8 mouse cellular contexts compared by ENCODE assay signal in genomic region chr10:68274900-68275760, GRCm38 (mm10). TPM values are rescaled to one million over a fixed set of nuclear protein-coding genes. Genes with fewer than 3 reads are reported as not detected.
A peak's percentile ranks its signal among the peaks of the same experiment; 100 is the strongest.
DNase-seq lines count a peak whose midpoint lies in the region; ATAC-seq and TF ChIP-seq lines count a peak whose summit lies in the region.

No protein-coding gene starts in this region.

- DNase-seq in lung, embryonic 14.5 days: peak; percentile 56
- no peak for DNase-seq in lung, adult 2 months
- DNase-seq in cerebellum, postnatal 25 days: peak; percentile 50 to 56
- peak; percentile 20 for DNase-seq in gastrocnemius, postnatal 25 days
- DNase-seq in intestine, embryonic 14.5 days (ENCODE audit: low spot score): peak; percentile 55
- DNase-seq in urinary bladder, postnatal 4 days (ENCODE audit: low spot score in 2 of 2): no peak

- no peak overlapping the region; the same call in 1 of the 2 replicates for H3K27ac ChIP-seq in lung, embryonic 14.5 days (ENCODE audit: low read depth)
- H3K27ac ChIP-seq in intestine, embryonic 14.5 days (ENCODE audit: low read depth): peak overlapping the region; percentile 87; the same call in 1 of the 2 replicates
- no peak overlapping the region; the same call in none of the 2 replicates for H3K27ac ChIP-seq in limb, embryonic 12.5 days
- H3K27ac ChIP-seq in neural tube, embryonic 12.5 days: no peak overlapping the region

- H3K9ac ChIP-seq in lung, embryonic 14.5 days: no peak overlapping the region
- no peak overlapping the region for H3K9ac ChIP-seq in intestine, embryonic 14.5 days (ENCODE audit: low read length)
- H3K9ac ChIP-seq in limb, embryonic 12.5 days (replicated peaks): no peak overlapping the region
- no peak overlapping the region for H3K9ac ChIP-seq in neural tube, embryonic 12.5 days

- H3K36me3 ChIP-seq in lung, embryonic 14.5 days (ENCODE audit: insufficient read depth): peaks cover 23% of the 10 kb centered on the region
- H3K36me3 ChIP-seq in intestine, embryonic 14.5 days (ENCODE audit: control insufficient read depth, insufficient read depth, low read length): peaks cover 24% of the 10 kb centered on the region
- peaks cover 29% of the 10 kb centered on the region for H3K36me3 ChIP-seq in limb, embryonic 12.5 days
- no peaks in the 10 kb centered on the region for H3K36me3 ChIP-seq in neural tube, embryonic 12.5 days

- peak; percentile 21; the same call in 1 of the 2 replicates for TF ChIP-seq CTCF in lung, embryonic 14.5 days (IDR thresholded peaks at IDR 0.05; ENCODE audit: low read depth)
- no peak for TF ChIP-seq CTCF in lung, adult 2 months (IDR thresholded peaks at IDR 0.05; ENCODE audit: insufficient read depth, low read length)

- WGBS in lung, embryonic 14.5 days: 27% methylated on average over 18 of the region's 18 CpGs
- 28% methylated on average over 18 of the region's 18 CpGs for WGBS in lung, adult 2 months
- WGBS in intestine, embryonic 14.5 days: 26% methylated on average over 18 of the region's 18 CpGs
- 23% methylated on average over 18 of the region's 18 CpGs for WGBS in limb, embryonic 12.5 days
- WGBS in neural tube, embryonic 12.5 days: 27% methylated on average over 18 of the region's 18 CpGs

- no peak for TF ChIP-seq POLR2A in lung, adult 2 months (IDR thresholded peaks at IDR 0.05; ENCODE audit: borderline replicate concordance, extremely low read depth, low read depth, low read length)

- no peak for ATAC-seq in lung, embryonic 14.5 days (ENCODE audit: insufficient read depth)
- no peak for ATAC-seq in intestine, embryonic 14.5 days (replicated peaks; ENCODE audit: low FRiP score, low TSS enrichment, low read depth)
- no peak for ATAC-seq in limb, embryonic 12.5 days (ENCODE audit: insufficient number of reproducible peaks, insufficient read depth, low FRiP score, low TSS enrichment, low read depth)
- ATAC-seq in neural tube, embryonic 12.5 days (ENCODE audit: low FRiP score, low read depth): no peak

- H3K4me1 ChIP-seq in lung, embryonic 14.5 days (ENCODE audit: insufficient read depth): peaks cover 7% of the 10 kb centered on the region; the same call in 1 of the 2 replicates
- no peaks in the 10 kb centered on the region; the same call in 1 of the 2 replicates for H3K4me1 ChIP-seq in lung, adult 2 months (ENCODE audit: control insufficient read depth, insufficient read depth, low read length)
- H3K4me1 ChIP-seq in intestine, embryonic 14.5 days (replicated peaks; ENCODE audit: control insufficient read depth, insufficient read depth, low read length): peaks cover 10% of the 10 kb centered on the region
- peaks cover 17% of the 10 kb centered on the region for H3K4me1 ChIP-seq in limb, embryonic 12.5 days (replicated peaks)
- H3K4me1 ChIP-seq in neural tube, embryonic 12.5 days: peaks cover 10% of the 10 kb centered on the region; the same call in 1 of the 2 replicates

- no peaks in the 10 kb centered on the region for H3K9me3 ChIP-seq in lung, embryonic 14.5 days (ENCODE audit: low read depth, low read length)
- H3K9me3 ChIP-seq in intestine, embryonic 14.5 days (ENCODE audit: control insufficient read depth, low read length): no peaks in the 10 kb centered on the region
- H3K9me3 ChIP-seq in limb, embryonic 12.5 days: no peaks in the 10 kb centered on the region
- no peaks in the 10 kb centered on the region for H3K9me3 ChIP-seq in neural tube, embryonic 12.5 days

- H3K4me3 ChIP-seq in lung, embryonic 14.5 days (ENCODE audit: low read depth, low read length): peak overlapping the region; percentile 74; the same call in 1 of the 2 replicates
- no peak overlapping the region for H3K4me3 ChIP-seq in lung, adult 2 months (replicated peaks; ENCODE audit: extremely low read depth, low read depth, low read length)
- H3K4me3 ChIP-seq in intestine, embryonic 14.5 days (ENCODE audit: low read depth, low read length): peak overlapping the region; percentile 80
- H3K4me3 ChIP-seq in limb, embryonic 12.5 days (replicated peaks): peak overlapping the region; percentile 70
- no peak overlapping the region for H3K4me3 ChIP-seq in neural tube, embryonic 12.5 days

- H3K4me2 ChIP-seq in lung, embryonic 14.5 days: peak overlapping the region; percentile 62
- H3K4me2 ChIP-seq in intestine, embryonic 14.5 days (ENCODE audit: low read length): peak overlapping the region; percentile 94
- peak overlapping the region; percentile 85 for H3K4me2 ChIP-seq in limb, embryonic 12.5 days
- peak overlapping the region; percentile 91 for H3K4me2 ChIP-seq in neural tube, embryonic 12.5 days (replicated peaks)

- H3K27me3 ChIP-seq in lung, embryonic 14.5 days (ENCODE audit: insufficient read depth, low read length): no peaks in the 10 kb centered on the region
- H3K27me3 ChIP-seq in intestine, embryonic 14.5 days (replicated peaks; ENCODE audit: control insufficient read depth, insufficient read depth, low read length): no peaks in the 10 kb centered on the region
- H3K27me3 ChIP-seq in limb, embryonic 12.5 days: no peaks in the 10 kb centered on the region
- no peaks in the 10 kb centered on the region for H3K27me3 ChIP-seq in neural tube, embryonic 12.5 days (replicated peaks)

RNA-seq across cellular contexts. Expression of gene Arid5b, which starts 3.4 kb away (rescaled TPM):
- polyA plus RNA-seq in lung, embryonic 14.5 days (2014; fragmentation: Nextera tagmentation; extraction: Ambion mirVana): 41.2 and 41.6 TPM in 2 replicates
- polyA plus RNA-seq in lung, adult 2 months (2012; rRNA removed): 17.7 and 20.1 TPM in 2 replicates
- 10 to 100 TPM in 1 of 2 experiments, 1 to 10 TPM in 1; 8.5 to 17.7 TPM for total RNA-seq in gastrocnemius, postnatal 25 days (2021)
- polyA plus RNA-seq in intestine, embryonic 14.5 days (2014; fragmentation: Nextera tagmentation; extraction: Ambion mirVana): 34.0 and 35.0 TPM in 2 replicates
- polyA plus RNA-seq in limb, embryonic 12.5 days (2016; fragmentation: Nextera tagmentation; extraction: Ambion mirVana): 45.2 and 48.0 TPM in 2 replicates
- polyA plus RNA-seq in neural tube, embryonic 12.5 days (2016; fragmentation: Nextera tagmentation; extraction: Ambion mirVana): 18.3 and 20.5 TPM in 2 replicates

Comparison
In these comparisons a context has a peak if more than half of its experiments do, and no peak if none do; other contexts are left out.
1. DNase-seq: peak in lung, embryonic 14.5 days (single experiment), cerebellum, postnatal 25 days (2 of 2), gastrocnemius, postnatal 25 days (single experiment) and intestine, embryonic 14.5 days (single experiment); none in lung, adult 2 months (single experiment) and urinary bladder, postnatal 4 days (0 of 2).
2. H3K4me3 ChIP-seq: peak in lung, embryonic 14.5 days (single experiment), intestine, embryonic 14.5 days (single experiment) and limb, embryonic 12.5 days (single experiment); none in lung, adult 2 months (single experiment) and neural tube, embryonic 12.5 days (single experiment).
3. Peak in every context shown above with its lines, with median percentiles within 50 percentile points of each other: H3K4me2 ChIP-seq.